Mouse (Mus musculus) midbrain, postnatal 0 days (tissue): ENCODE data around the gene Nt5m. TPM values are rescaled to one million over a fixed set of nuclear protein-coding genes. Genes with fewer than 3 reads are reported as not detected.

ENCODE experiments used
- ATAC-seq: fragments of 200-750 bp; cut with Nextera tagmentation; 2 replicates; pipeline ENCODE4 v1.8.0; 2017; ENCODE audit warnings: moderate number of reproducible peaks, mild to moderate bottlenecking, moderate TSS enrichment, moderate library complexity; ENCODE audit not compliant: low FRiP score
- DNase-seq: peaks from one replicate; pipeline ENCODE4 v3.0.0-alpha.2; 2015; ENCODE audit warnings: low spot score
- H3K27ac ChIP-seq: fragments of 300-500 bp; sonication (generic); 2 replicates; pipeline ENCODE4 v1.5.1; 2014; ENCODE audit warnings: low read depth, mild to moderate bottlenecking, low read length, mixed read lengths
- H3K27me3 ChIP-seq: fragments of 300-500 bp; sonication (generic); 2 replicates; pipeline ENCODE4 v1.6.1; 2014; ENCODE audit warnings: low read length, control low read depth, mixed read lengths; ENCODE audit not compliant: insufficient read depth
- H3K36me3 ChIP-seq: fragments of 300-500 bp; sonication (generic); 2 replicates; pipeline ENCODE4 v1.6.1; 2014; ENCODE audit warnings: low read length, control low read depth, mixed read lengths; ENCODE audit not compliant: insufficient read depth
- H3K4me1 ChIP-seq: fragments of 300-500 bp; sonication (generic); 2 replicates; pipeline ENCODE4 v1.6.1; 2014; ENCODE audit warnings: mild to moderate bottlenecking, control low read depth, antibody characterized with exemption, low read length, mixed read lengths; ENCODE audit not compliant: insufficient read depth
- H3K4me2 ChIP-seq: fragments of 300-500 bp; sonication (generic); 2 replicates; pipeline ENCODE4 v1.6.1; 2014; ENCODE audit warnings: low read depth, mild to moderate bottlenecking, low read length, mixed read lengths; ENCODE audit not compliant: poor library complexity, severe bottlenecking
- H3K4me3 ChIP-seq: fragments of 300-500 bp; sonication (generic); 2 replicates; pipeline ENCODE4 v1.5.1; 2014; ENCODE audit warnings: low read depth, mild to moderate bottlenecking, low read length, moderate library complexity
- H3K9ac ChIP-seq: fragments of 300-500 bp; sonication (generic); replicated peaks from 2 replicates; pipeline ENCODE4 v1.6.1; 2014; ENCODE audit warnings: mild to moderate bottlenecking, low read length, moderate library complexity, mixed read lengths; ENCODE audit not compliant: poor library complexity, severe bottlenecking
- H3K9me3 ChIP-seq: fragments of 300-500 bp; sonication (generic); 2 replicates; pipeline ENCODE4 v1.6.1; 2016; ENCODE audit warnings: low read length, control low read depth
- CTCF ChIP-seq: IDR thresholded peaks from 2 replicates; pipeline ENCODE4 v1.5.1; 2016; ENCODE audit warnings: antibody characterized with exemption, mild to moderate bottlenecking
- WGBS: fragments of 180-500 bp; shearing (Covaris S2); extraction: QIAGEN DNeasy Blood & Tissue Kit; methylation state at CpG from one replicate; pipeline ENCODE4 v1.1.7; 2014; 5-methylcytosine and 5-hydroxymethylcytosine counted together
- polyA plus RNA-seq: library from polyadenylated mRNA; unstranded; fragments of >200 nt; fragmentation: Nextera tagmentation; extraction: Ambion mirVana; gene quantifications from 2 replicates; pipeline ENCODE4 v1.2.1, GENCODE M21; 2015
- total RNA-seq: library from RNA; depleted of rRNA; stranded (reverse); fragments of >200 nt; gene quantifications from 2 replicates; pipeline ENCODE4 v1.2.3, GENCODE M21; 2014

The Nt5m gene
- total and polyA plus RNA-seq, 2 experiments from 2014 or later, result 72.6 to 92.2 TPM

- H3K9ac ChIP-seq, result no peak overlapping the region
- H3K27me3 ChIP-seq, result no peaks in the 10 kb centered on the region
- ATAC-seq (no peak), DNase-seq (no peak)
- 70% methylated on average over 6 of the region's 6 CpGs for WGBS
- H3K4me1 ChIP-seq, result no peaks in the 10 kb centered on the region
- H3K27ac ChIP-seq, result no peak overlapping the region
- no peak for TF ChIP-seq CTCF
- H3K4me2 ChIP-seq, result no peak overlapping the region
- no peaks in the 10 kb centered on the region for H3K36me3 ChIP-seq
- no peak overlapping the region for H3K4me3 ChIP-seq
- no peaks in the 10 kb centered on the region for H3K9me3 ChIP-seq
These were observed 55.7 kb downstream of the Nt5m start for GRCm38 (mm10) chr11:59894916-59895315.

- WGBS, result 59% methylated on average over 8 of the region's 8 CpGs
- DNase-seq, result peak; percentile 14
- H3K27ac ChIP-seq, result no peak overlapping the region
These were observed 56.1 kb downstream of the Nt5m start for GRCm38 (mm10) chr11:59895316-59895715.

GRCm38 (mm10) chr11:59897981-59898599, 58.8 kb downstream of the Nt5m start:
- no peaks in the 10 kb centered on the region for H3K27me3 ChIP-seq
- no peak overlapping the region for H3K4me3 ChIP-seq
- no peak overlapping the region for H3K4me2 ChIP-seq
- WGBS, result 79% methylated on average over 11 of the region's 11 CpGs
- no peaks in the 10 kb centered on the region for H3K9me3 ChIP-seq
- no peaks in the 10 kb centered on the region for H3K4me1 ChIP-seq
- H3K36me3 ChIP-seq, result no peaks in the 10 kb centered on the region
- TF ChIP-seq CTCF, result no peak
- no peak overlapping the region for H3K27ac ChIP-seq
- no peak overlapping the region for H3K9ac ChIP-seq
- ATAC-seq (no peak), DNase-seq (no peak)

More at GRCm38 (mm10) chr11:59895316-59895715, 56.1 kb downstream of the Nt5m start:
- ATAC-seq, result no peak
- Histone ChIP-seq H3K4me1 (no peaks in the 10 kb centered on the region), H3K4me2 (no peak overlapping the region), H3K9me3 (no peaks in the 10 kb centered on the region), H3K27me3 (no peaks in the 10 kb centered on the region), H3K36me3 (no peaks in the 10 kb centered on the region), H3K9ac (no peak overlapping the region), H3K4me3 (no peak overlapping the region)
- TF ChIP-seq CTCF, result no peak

GRCm38 (mm10) chr11:59899711-59900685, 60.8 kb downstream of the Nt5m start:
- Histone ChIP-seq H3K4me2 (no peak overlapping the region), H3K9me3 (no peaks in the 10 kb centered on the region), H3K36me3 (no peaks in the 10 kb centered on the region), H3K4me3 (no peak overlapping the region), H3K27me3 (no peaks in the 10 kb centered on the region), H3K4me1 (no peaks in the 10 kb centered on the region), H3K9ac (no peak overlapping the region), H3K27ac (no peak overlapping the region)
- peak; percentile 52 for DNase-seq
- no peak for TF ChIP-seq CTCF
- 59% methylated on average over 13 of the region's 13 CpGs for WGBS
- ATAC-seq, result no peak

GRCm38 (mm10) chr11:59900995-59901394, 61.7 kb downstream of the Nt5m start:
- Histone ChIP-seq H3K27ac (no peak overlapping the region), H3K4me1 (no peaks in the 10 kb centered on the region), H3K4me2 (no peak overlapping the region), H3K9me3 (no peaks in the 10 kb centered on the region), H3K27me3 (no peaks in the 10 kb centered on the region), H3K4me3 (no peak overlapping the region), H3K36me3 (no peaks in the 10 kb centered on the region), H3K9ac (no peak overlapping the region)
- ATAC-seq (no peak), DNase-seq (no peak)
- 85% methylated on average over 1 of the region's 1 CpGs for WGBS
- no peak for TF ChIP-seq CTCF
